Mouse (Mus musculus): ENCODE measurements around the gene Ppwd1. TPM values are rescaled to one million over a fixed set of nuclear protein-coding genes. Genes with fewer than 3 reads are reported as not detected.

Ppwd1 gene
- polyA plus RNA-seq (2014; fragmentation: Illumina TruSeq; extraction: RNeasy Lipid Tissue Mini Kit (QIAGEN cat#74804); ENCODE audit: low read depth, low replicate concordance): 35.4 TPM

DNA sequence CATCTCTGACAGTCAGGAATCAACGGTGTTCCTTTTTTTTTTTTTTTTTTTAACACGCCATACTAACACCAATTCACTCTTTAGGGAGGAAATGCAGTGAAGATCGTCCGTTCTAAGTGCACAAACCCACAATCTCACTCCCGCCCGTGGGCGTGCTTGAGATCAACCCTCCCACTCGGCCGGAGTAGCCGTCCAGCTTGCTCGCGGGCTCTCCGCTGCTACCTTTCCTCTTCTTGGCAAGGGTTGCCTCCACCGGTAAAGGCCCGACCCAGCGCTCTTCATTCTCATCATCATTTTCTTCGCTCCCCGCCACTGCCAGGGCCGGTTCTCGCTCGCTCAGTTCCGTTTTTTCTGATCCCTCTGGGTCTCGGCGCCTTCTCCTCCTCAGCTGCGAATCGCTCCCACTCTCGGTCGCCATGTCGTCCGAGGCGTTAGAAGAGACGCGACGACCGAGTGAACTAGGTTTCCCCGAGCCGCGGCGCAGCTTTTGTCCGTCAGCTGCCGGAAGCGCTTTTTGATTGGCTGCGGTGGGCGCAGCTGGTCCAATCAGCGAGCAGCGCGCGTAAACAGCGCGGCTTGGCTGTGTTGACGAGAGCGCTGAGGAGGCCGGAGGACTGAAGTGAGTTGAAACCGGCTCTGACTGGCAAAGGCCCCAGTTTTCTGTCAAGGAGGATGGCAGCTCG, at the start of gene Ppwd1, which contains the start of gene Cenpk:
Ppwd1 (minus strand) TSS at position 460 of the 683 bp plus-strand sequence.
Cenpk (plus strand) TSS at position 228 of the 683 bp plus-strand sequence.

GRCm38 (mm10) chr13:104178650-104179121, 50.0 kb downstream of the Ppwd1 start, which contains the start of gene Trim23:
TSS of gene Trim23 (plus strand) at chr13:104178797.

DNA sequence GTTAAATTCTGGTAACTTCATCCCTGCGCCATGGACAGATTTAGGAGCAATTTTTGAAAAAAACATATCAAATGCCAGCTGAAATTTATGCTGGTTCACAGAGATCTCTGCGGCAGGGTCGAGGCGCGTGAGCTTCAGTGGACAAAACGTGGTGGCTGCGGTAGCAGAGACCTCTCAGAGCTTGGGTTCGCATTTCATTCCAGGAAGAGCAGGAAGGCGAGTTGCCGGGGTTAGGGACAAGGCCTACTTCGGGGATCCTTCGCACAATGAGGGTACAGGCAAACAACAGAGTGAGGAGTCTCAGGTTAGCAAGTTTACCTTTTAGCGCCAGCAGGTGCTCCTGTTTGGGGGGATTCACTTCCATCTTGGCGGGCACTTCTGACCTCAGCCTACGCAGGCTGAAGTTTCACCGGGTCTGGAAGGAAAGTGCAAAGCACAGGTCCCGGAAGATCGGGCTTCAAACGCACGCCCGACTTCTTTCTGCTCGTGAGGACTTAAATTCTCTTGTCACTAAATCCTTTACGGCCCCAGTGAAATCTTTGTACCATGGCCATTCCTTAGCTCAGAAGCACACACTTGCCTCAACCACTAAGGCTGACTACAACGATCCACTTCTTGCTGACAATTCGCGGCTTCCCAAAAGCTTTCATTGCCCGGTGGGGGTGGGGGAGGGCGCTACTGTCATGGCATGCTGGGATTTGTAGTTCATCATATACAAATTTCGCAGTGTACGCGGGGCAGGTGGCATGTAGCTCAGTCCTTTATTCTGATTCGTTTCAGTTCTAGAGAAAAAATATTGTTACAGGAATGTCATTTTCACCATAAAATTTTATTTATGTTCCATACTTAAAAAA, 50.6 kb downstream of the Ppwd1 start, which contains the start of gene Trappc13:
Trappc13 (minus strand) TSS at position 674 of the 854 bp plus-strand sequence.

Other genes starting within 250 kb of the Ppwd1 start
- gene Nln, start 119.2 kb downstream of the Ppwd1 start, polyA plus RNA-seq (2014; fragmentation: Illumina TruSeq; extraction: RNeasy Lipid Tissue Mini Kit (QIAGEN cat#74804); ENCODE audit: low read depth, low replicate concordance): 32.6 TPM
- 4.7 TPM for gene Sgtb, start 119.1 kb downstream of the Ppwd1 start, polyA plus RNA-seq (2014; fragmentation: Illumina TruSeq; extraction: RNeasy Lipid Tissue Mini Kit (QIAGEN cat#74804); ENCODE audit: low read depth, low replicate concordance)
- 17.3 TPM for gene Trappc13, start 50.4 kb downstream of the Ppwd1 start, polyA plus RNA-seq (2014; fragmentation: Illumina TruSeq; extraction: RNeasy Lipid Tissue Mini Kit (QIAGEN cat#74804); ENCODE audit: low read depth, low replicate concordance)
- 77.0 TPM for gene Trim23, start 50.0 kb downstream of the Ppwd1 start, polyA plus RNA-seq (2014; fragmentation: Illumina TruSeq; extraction: RNeasy Lipid Tissue Mini Kit (QIAGEN cat#74804); ENCODE audit: low read depth, low replicate concordance)
- 143 TPM for gene Cenpk, start 232 bp downstream of the Ppwd1 start, polyA plus RNA-seq (2014; fragmentation: Illumina TruSeq; extraction: RNeasy Lipid Tissue Mini Kit (QIAGEN cat#74804); ENCODE audit: low read depth, low replicate concordance)
- gene Adamts6, start 59.0 kb upstream of the Ppwd1 start, polyA plus RNA-seq (2014; fragmentation: Illumina TruSeq; extraction: RNeasy Lipid Tissue Mini Kit (QIAGEN cat#74804); ENCODE audit: low read depth, low replicate concordance): 1.9 TPM